Mouse (Mus musculus): ENCODE measurements around the gene Slc25a18. TPM values are rescaled to one million over a fixed set of nuclear protein-coding genes. Genes with fewer than 3 reads are reported as not detected.
A peak's percentile ranks its signal among the peaks of the same experiment; 100 is the strongest.

Slc25a18 gene
- polyA plus RNA-seq, 1 experiment from 2014 or later = 35.8 TPM

DNA sequence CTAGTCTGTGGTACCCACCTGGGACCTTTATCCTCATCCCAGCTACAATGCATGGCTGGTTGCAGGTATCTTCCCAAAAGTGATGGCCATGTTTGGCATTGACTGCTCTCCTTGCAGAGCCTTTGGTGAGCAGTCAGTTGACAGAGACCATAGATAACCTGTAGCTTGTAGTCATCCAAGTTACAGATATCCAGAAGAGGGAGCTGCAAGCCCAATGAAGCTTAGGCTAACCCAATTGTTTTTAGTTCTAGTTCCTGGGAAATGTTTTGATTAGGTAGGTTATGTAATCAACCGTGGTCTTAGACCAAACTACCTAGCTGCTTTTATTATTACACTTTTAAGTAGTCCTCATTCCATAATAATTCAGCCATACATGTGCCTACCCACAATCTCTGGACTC, 2.0 kb upstream of the Slc25a18 start:
- Histone ChIP-seq H3K4me2 (ENCODE audit: low read length) (no peak overlapping the region), H3K9ac (ENCODE audit: low read depth, low read length) (no peak overlapping the region), H3K4me1 (ENCODE audit: control insufficient read depth, insufficient read depth, low read depth, low read length) (peaks cover 9% of the 10 kb centered on the region; the same call in 1 of the 2 replicates), H3K4me3 (ENCODE audit: low read length) (no peak overlapping the region), H3K9me3 (ENCODE audit: control insufficient read depth, low read length) (no peaks in the 10 kb centered on the region), H3K27me3 (replicated peaks; ENCODE audit: control insufficient read depth, insufficient read depth, low read length) (no peaks in the 10 kb centered on the region), H3K36me3 (ENCODE audit: control insufficient read depth, insufficient read depth, low read length) (no peaks in the 10 kb centered on the region), H3K27ac (ENCODE audit: low read depth, low read length) (no peak overlapping the region)
- 81% methylated on average over 1 of the region's 1 CpGs for WGBS
- ATAC-seq = no peak

DNA sequence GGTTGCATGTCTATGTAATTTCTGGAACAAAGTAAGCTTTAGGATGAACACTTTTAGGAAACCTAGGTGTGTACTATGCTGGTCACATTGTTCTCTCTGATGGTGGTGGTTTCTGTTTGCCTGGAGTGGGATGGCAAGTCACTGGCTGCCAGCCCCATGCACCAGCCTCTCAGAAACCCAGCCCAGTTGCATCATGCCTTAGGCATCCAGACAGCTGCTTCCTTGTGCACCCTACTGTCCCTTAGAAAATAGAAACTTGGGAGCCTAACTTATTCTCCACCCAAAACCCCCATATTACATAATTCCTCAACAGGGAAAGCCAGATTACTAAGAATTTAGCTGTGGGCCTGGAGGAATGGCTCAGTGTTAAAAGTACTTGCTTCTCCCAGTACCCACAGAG, 1.4 kb upstream of the Slc25a18 start:
- Histone ChIP-seq H3K9me3 (ENCODE audit: control insufficient read depth, low read length) (no peaks in the 10 kb centered on the region), H3K4me1 (ENCODE audit: control insufficient read depth, insufficient read depth, low read depth, low read length) (peaks cover 9% of the 10 kb centered on the region; the same call in 1 of the 2 replicates), H3K4me3 (ENCODE audit: low read length) (no peak overlapping the region), H3K4me2 (ENCODE audit: low read length) (no peak overlapping the region), H3K9ac (ENCODE audit: low read depth, low read length) (no peak overlapping the region), H3K27ac (ENCODE audit: low read depth, low read length) (peak overlapping the region; percentile 9; the same call in 1 of the 2 replicates), H3K36me3 (ENCODE audit: control insufficient read depth, insufficient read depth, low read length) (no peaks in the 10 kb centered on the region), H3K27me3 (replicated peaks; ENCODE audit: control insufficient read depth, insufficient read depth, low read length) (no peaks in the 10 kb centered on the region)
- ATAC-seq = no peak

DNA sequence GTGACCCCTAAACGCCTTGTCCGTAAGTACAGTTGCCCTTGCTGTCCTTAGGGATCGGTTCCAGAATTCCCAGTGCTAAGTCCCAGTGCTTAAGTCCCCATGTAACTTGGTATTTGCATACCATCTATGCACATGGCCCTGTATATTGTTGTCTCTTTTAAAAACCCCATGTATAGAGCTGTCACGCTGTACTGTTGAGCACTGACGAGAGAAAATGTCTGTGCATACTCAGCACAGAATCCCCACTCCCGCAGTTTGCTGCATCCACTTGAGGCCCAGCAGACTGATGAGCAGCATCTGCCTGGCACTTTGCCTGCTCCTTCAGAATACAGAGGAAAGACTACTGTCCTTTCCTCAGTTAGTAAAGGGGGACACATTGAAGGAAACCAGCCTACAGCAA, 385 bp downstream of the Slc25a18 start:
- peak overlapping the region; percentile 1; the same call in 1 of the 2 replicates for H3K4me3 ChIP-seq (ENCODE audit: low read length)
- WGBS = 45% methylated on average over 6 of the region's 6 CpGs
- H3K27me3 ChIP-seq (replicated peaks; ENCODE audit: control insufficient read depth, insufficient read depth, low read length) = no peaks in the 10 kb centered on the region
- no peaks in the 10 kb centered on the region for H3K9me3 ChIP-seq (ENCODE audit: control insufficient read depth, low read length)
- H3K4me1 ChIP-seq (ENCODE audit: control insufficient read depth, insufficient read depth, low read depth, low read length) = peaks cover 9% of the 10 kb centered on the region; the same call in 1 of the 2 replicates
- H3K36me3 ChIP-seq (ENCODE audit: control insufficient read depth, insufficient read depth, low read length) = no peaks in the 10 kb centered on the region
- ATAC-seq = peak; percentile 24; the same call in 1 of the 2 replicates
- H3K27ac ChIP-seq (ENCODE audit: low read depth, low read length) = peak overlapping the region; percentile 78
- H3K9ac ChIP-seq (ENCODE audit: low read depth, low read length) = no peak overlapping the region
- H3K4me2 ChIP-seq (ENCODE audit: low read length) = peak overlapping the region; percentile 33

DNA sequence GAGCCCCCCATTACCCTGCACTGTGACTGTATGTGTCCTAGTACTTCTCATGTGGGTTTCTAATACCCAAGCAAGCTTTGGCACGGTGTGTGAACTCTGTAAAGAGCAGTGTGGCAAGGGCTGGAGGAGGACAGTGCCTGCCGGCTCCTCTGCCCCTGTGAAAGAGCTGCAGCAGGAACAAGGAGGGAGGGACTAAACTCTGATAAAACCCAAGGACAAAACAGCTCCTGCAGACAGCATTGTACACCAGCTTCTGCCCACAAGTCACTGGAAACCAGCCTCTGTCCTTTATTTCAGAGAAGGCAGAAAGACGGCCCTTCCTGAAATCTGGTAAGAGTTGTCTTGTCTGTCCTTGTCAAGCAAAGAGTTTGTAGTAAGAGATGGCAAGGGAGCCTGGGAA, 2.9 kb downstream of the Slc25a18 start:
- Histone ChIP-seq H3K9me3 (ENCODE audit: control insufficient read depth, low read length) (no peaks in the 10 kb centered on the region), H3K27me3 (replicated peaks; ENCODE audit: control insufficient read depth, insufficient read depth, low read length) (no peaks in the 10 kb centered on the region), H3K4me3 (ENCODE audit: low read length) (no peak overlapping the region), H3K9ac (ENCODE audit: low read depth, low read length) (no peak overlapping the region), H3K27ac (ENCODE audit: low read depth, low read length) (no peak overlapping the region), H3K36me3 (ENCODE audit: control insufficient read depth, insufficient read depth, low read length) (no peaks in the 10 kb centered on the region), H3K4me2 (ENCODE audit: low read length) (0 out of 2 replicates have a peak overlapping the region, but pooled peaks have one; percentile 1), H3K4me1 (ENCODE audit: control insufficient read depth, insufficient read depth, low read depth, low read length) (peaks cover 9% of the 10 kb centered on the region; the same call in 1 of the 2 replicates)
- 88% methylated on average over 3 of the region's 3 CpGs for WGBS
- ATAC-seq = no peak

DNA sequence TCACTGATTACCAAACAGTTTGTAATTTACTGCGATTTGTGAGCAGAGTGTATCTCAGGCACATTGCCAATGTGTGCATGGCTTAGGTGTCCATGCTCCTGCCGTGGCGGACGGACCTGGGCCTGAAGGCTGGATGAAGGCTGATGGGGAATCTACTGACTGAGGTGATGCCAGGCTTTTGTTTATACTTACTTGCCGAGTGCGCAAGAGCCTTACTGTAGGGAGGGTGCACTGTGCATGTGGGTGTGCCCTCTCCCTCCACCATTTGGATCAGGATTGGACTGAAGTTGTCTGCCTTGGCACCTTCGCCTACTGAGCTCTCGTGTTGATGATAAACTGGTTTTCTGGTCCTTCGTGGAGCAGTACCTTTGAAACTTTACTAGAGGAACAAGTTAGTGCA, 4.2 kb downstream of the Slc25a18 start:
- no peaks in the 10 kb centered on the region for H3K27me3 ChIP-seq (replicated peaks; ENCODE audit: control insufficient read depth, insufficient read depth, low read length)
- H3K9me3 ChIP-seq (ENCODE audit: control insufficient read depth, low read length) = no peaks in the 10 kb centered on the region
- no peak overlapping the region for H3K4me3 ChIP-seq (ENCODE audit: low read length)
- H3K27ac ChIP-seq (ENCODE audit: low read depth, low read length) = no peak overlapping the region
- ATAC-seq = no peak
- H3K9ac ChIP-seq (ENCODE audit: low read depth, low read length) = no peak overlapping the region
- H3K4me2 ChIP-seq (ENCODE audit: low read length) = no peak overlapping the region
- WGBS = 90% methylated on average over 9 of the region's 9 CpGs
- peaks cover 9% of the 10 kb centered on the region; the same call in 1 of the 2 replicates for H3K4me1 ChIP-seq (ENCODE audit: control insufficient read depth, insufficient read depth, low read depth, low read length)
- no peaks in the 10 kb centered on the region for H3K36me3 ChIP-seq (ENCODE audit: control insufficient read depth, insufficient read depth, low read length)

DNA sequence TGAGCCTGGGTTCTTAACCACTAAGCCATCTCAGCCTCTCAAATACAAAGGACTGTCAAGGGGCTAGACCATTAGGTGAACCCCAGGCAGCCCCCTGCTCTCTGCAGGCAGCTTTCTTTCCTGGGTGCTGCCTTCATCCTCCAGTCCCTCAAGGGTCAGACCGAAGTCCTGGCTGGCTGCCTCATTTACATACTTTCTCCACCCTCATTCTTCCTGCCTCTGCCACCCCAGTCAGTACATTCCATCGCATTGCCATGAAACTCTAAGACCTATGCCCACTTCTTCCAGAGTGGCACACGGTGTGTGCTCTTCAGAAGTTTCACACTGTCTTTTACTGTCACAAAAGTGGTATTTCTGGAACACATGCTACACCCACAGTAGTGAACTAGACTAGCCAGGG, 4.8 kb downstream of the Slc25a18 start:
- 65% methylated on average over 3 of the region's 3 CpGs for WGBS
- Histone ChIP-seq H3K27ac (ENCODE audit: low read depth, low read length) (no peak overlapping the region), H3K27me3 (replicated peaks; ENCODE audit: control insufficient read depth, insufficient read depth, low read length) (no peaks in the 10 kb centered on the region), H3K9ac (ENCODE audit: low read depth, low read length) (no peak overlapping the region), H3K9me3 (ENCODE audit: control insufficient read depth, low read length) (no peaks in the 10 kb centered on the region), H3K36me3 (ENCODE audit: control insufficient read depth, insufficient read depth, low read length) (no peaks in the 10 kb centered on the region), H3K4me1 (ENCODE audit: control insufficient read depth, insufficient read depth, low read depth, low read length) (peaks cover 5% of the 10 kb centered on the region; the same call in 1 of the 2 replicates), H3K4me3 (ENCODE audit: low read length) (no peak overlapping the region), H3K4me2 (ENCODE audit: low read length) (no peak overlapping the region)
- ATAC-seq = no peak

DNA sequence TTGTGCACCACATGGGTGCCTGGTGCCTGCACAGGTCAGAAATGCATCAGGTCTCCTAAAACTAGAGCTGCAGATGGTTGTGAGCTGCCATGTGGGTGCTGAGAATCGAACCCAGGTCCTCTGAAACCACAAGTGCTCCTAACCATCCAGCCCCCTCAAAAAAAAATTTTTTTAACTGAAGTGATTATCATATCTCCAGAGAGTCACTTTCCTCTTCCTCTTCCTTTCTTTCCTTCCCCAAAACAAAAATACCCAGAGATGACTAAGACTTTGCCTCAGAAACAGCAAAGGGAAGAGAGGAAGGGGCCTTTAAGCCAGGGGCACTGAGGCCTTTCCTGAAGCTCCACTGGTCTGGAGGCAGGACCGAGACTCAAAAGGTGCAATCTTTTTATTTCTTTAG, 9.6 kb downstream of the Slc25a18 start:
- H3K27me3 ChIP-seq (replicated peaks; ENCODE audit: control insufficient read depth, insufficient read depth, low read length) = no peaks in the 10 kb centered on the region
- no peak overlapping the region for H3K4me2 ChIP-seq (ENCODE audit: low read length)
- no peaks in the 10 kb centered on the region for H3K36me3 ChIP-seq (ENCODE audit: control insufficient read depth, insufficient read depth, low read length)
- H3K27ac ChIP-seq (ENCODE audit: low read depth, low read length) = no peak overlapping the region
- 91% methylated on average over 2 of the region's 2 CpGs for WGBS
- no peak for ATAC-seq
- no peak overlapping the region for H3K4me3 ChIP-seq (ENCODE audit: low read length)
- H3K9ac ChIP-seq (ENCODE audit: low read depth, low read length) = no peak overlapping the region
- H3K9me3 ChIP-seq (ENCODE audit: control insufficient read depth, low read length) = no peaks in the 10 kb centered on the region
- no peaks in the 10 kb centered on the region for H3K4me1 ChIP-seq (ENCODE audit: control insufficient read depth, insufficient read depth, low read depth, low read length)

DNA sequence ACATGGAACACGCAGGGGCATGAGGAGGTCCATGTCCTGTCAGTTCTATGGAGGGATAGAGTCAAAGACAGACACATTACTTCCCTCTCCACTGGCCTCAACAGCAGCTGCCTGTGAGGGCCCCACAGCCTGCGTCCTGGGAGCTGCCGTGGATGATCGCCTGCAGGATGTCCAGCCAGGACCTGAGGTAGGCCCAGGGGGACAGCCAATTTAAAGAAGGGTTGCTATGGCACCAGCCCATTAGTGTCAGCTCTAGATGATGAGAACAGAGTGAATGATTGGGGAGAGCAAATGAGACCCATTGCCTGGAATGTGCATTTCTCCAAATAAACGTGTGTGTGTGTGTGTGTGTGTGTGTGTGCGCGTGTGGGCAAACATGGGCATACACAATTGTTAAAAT, 11.0 kb downstream of the Slc25a18 start:
- ATAC-seq = 0 out of 2 replicates have a peak, but pooled peaks have one; percentile 41
- Histone ChIP-seq H3K9ac (ENCODE audit: low read depth, low read length) (no peak overlapping the region), H3K27ac (ENCODE audit: low read depth, low read length) (no peak overlapping the region), H3K9me3 (ENCODE audit: control insufficient read depth, low read length) (no peaks in the 10 kb centered on the region), H3K4me2 (ENCODE audit: low read length) (no peak overlapping the region), H3K36me3 (ENCODE audit: control insufficient read depth, insufficient read depth, low read length) (0 out of 2 replicates have a peak, but pooled peaks cover 2% of the 10 kb centered on the region), H3K4me3 (ENCODE audit: low read length) (no peak overlapping the region), H3K4me1 (ENCODE audit: control insufficient read depth, insufficient read depth, low read depth, low read length) (no peaks in the 10 kb centered on the region), H3K27me3 (replicated peaks; ENCODE audit: control insufficient read depth, insufficient read depth, low read length) (no peaks in the 10 kb centered on the region)
- WGBS = 41% methylated on average over 7 of the region's 7 CpGs

DNA sequence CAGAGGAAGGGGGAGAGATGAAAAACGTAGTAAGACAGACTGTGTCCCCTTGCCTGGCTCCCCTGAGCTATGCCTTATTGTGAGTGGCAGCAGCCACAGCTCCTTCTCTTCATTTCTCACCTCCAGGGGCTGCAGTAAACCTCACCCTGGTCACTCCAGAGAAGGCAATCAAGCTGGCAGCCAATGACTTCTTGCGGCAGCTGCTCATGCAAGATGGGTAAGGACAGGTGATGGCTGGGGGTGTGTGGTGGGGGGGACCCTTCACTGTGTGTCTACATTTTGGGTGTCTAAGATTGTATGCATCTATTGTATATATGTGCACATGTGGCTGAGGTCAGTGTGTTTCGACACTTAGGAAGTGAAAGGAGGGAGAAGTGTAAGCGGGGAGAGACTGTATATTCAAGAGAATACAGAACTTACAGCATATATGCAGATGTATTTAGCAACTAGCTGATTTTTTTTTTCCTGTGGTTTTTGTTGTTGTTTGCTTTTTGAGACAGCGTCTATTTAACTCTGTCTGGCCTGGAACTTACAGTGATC, 14.8 kb downstream of the Slc25a18 start:
- H3K27me3 ChIP-seq (replicated peaks; ENCODE audit: control insufficient read depth, insufficient read depth, low read length) = no peaks in the 10 kb centered on the region
- no peaks in the 10 kb centered on the region for H3K4me1 ChIP-seq (ENCODE audit: control insufficient read depth, insufficient read depth, low read depth, low read length)
- 87% methylated on average over 5 of the region's 5 CpGs for WGBS
- H3K4me3 ChIP-seq (ENCODE audit: low read length) = no peak overlapping the region
- no peak overlapping the region for H3K4me2 ChIP-seq (ENCODE audit: low read length)
- no peaks in the 10 kb centered on the region for H3K9me3 ChIP-seq (ENCODE audit: control insufficient read depth, low read length)
- H3K9ac ChIP-seq (ENCODE audit: low read depth, low read length) = no peak overlapping the region
- no peak overlapping the region for H3K27ac ChIP-seq (ENCODE audit: low read depth, low read length)
- H3K36me3 ChIP-seq (ENCODE audit: control insufficient read depth, insufficient read depth, low read length) = peaks cover 11% of the 10 kb centered on the region; the same call in 1 of the 2 replicates
- no peak for ATAC-seq

All from hindbrain, embryonic 16.5 days (tissue).